Comparison of ENCODE assay signal across 8 mouse cellular contexts in genomic region chr5:91464876-91465508, GRCm38 (mm10). TPM values are rescaled to one million over a fixed set of nuclear protein-coding genes. Genes with fewer than 3 reads are reported as not detected.
DNase-seq lines count a peak whose midpoint lies in the region; ATAC-seq lines count a peak whose summit lies in the region.

No protein-coding gene starts in this region.

- no peak overlapping the region for H3K4me3 ChIP-seq in heart, embryonic 12.5 days
- H3K4me3 ChIP-seq in embryonic facial prominence, embryonic 10.5 days = no peak overlapping the region
- H3K4me3 ChIP-seq in hindbrain, embryonic 16.5 days (ENCODE audit: low read length) = no peak overlapping the region

- H3K36me3 ChIP-seq in heart, embryonic 12.5 days = no peaks in the 10 kb centered on the region
- no peaks in the 10 kb centered on the region for H3K36me3 ChIP-seq in embryonic facial prominence, embryonic 10.5 days (replicated peaks)
- H3K36me3 ChIP-seq in hindbrain, embryonic 16.5 days (ENCODE audit: control insufficient read depth, insufficient read depth, low read length) = no peaks in the 10 kb centered on the region

- H3K27me3 ChIP-seq in heart, embryonic 12.5 days (replicated peaks) = no peaks in the 10 kb centered on the region
- no peaks in the 10 kb centered on the region for H3K27me3 ChIP-seq in embryonic facial prominence, embryonic 10.5 days (replicated peaks; ENCODE audit: low read depth, poor library complexity, severe bottlenecking)
- no peaks in the 10 kb centered on the region for H3K27me3 ChIP-seq in hindbrain, embryonic 16.5 days (replicated peaks; ENCODE audit: control insufficient read depth, insufficient read depth, low read length)

- peak; percentile 37 for DNase-seq in heart, adult 11 months
- peak; percentile 48 for DNase-seq in MN1 (ENCODE audit: low spot score)
- peak; percentile 36 for DNase-seq in embryonic facial prominence, embryonic 10.5 days (ENCODE audit: low spot score)
- DNase-seq in left cerebral cortex, postnatal 25 days (ENCODE audit: low spot score in 2 of 2) = peak; percentile 52 to 76
- DNase-seq in neural tube, embryonic 10.5 days (ENCODE audit: extremely low spot score, low spot score) = peak; percentile 23
- DNase-seq in yolk sac, embryonic 10.5 days (ENCODE audit: low spot score) = peak; percentile 8

- H3K9me3 ChIP-seq in heart, embryonic 12.5 days (replicated peaks) = no peaks in the 10 kb centered on the region
- no peaks in the 10 kb centered on the region for H3K9me3 ChIP-seq in embryonic facial prominence, embryonic 10.5 days
- no peaks in the 10 kb centered on the region for H3K9me3 ChIP-seq in hindbrain, embryonic 16.5 days (ENCODE audit: control insufficient read depth, low read length)

- no peak for ATAC-seq in heart, embryonic 12.5 days (ENCODE audit: insufficient number of reproducible peaks, low FRiP score)
- ATAC-seq in hindbrain, embryonic 16.5 days = peak; percentile 90

- 33% methylated on average over 4 of the region's 4 CpGs for WGBS in heart, embryonic 12.5 days
- 44% methylated on average over 4 of the region's 4 CpGs for WGBS in embryonic facial prominence, embryonic 10.5 days
- 50% methylated on average over 4 of the region's 4 CpGs for WGBS in hindbrain, embryonic 16.5 days

- no peak overlapping the region for H3K27ac ChIP-seq in heart, embryonic 12.5 days (ENCODE audit: poor library complexity, severe bottlenecking)
- H3K27ac ChIP-seq in embryonic facial prominence, embryonic 10.5 days (replicated peaks) = no peak overlapping the region
- no peak overlapping the region for H3K27ac ChIP-seq in hindbrain, embryonic 16.5 days (ENCODE audit: low read depth, low read length)

- no peak overlapping the region for H3K9ac ChIP-seq in heart, embryonic 12.5 days
- no peak overlapping the region for H3K9ac ChIP-seq in hindbrain, embryonic 16.5 days (ENCODE audit: low read depth, low read length)

- H3K4me1 ChIP-seq in heart, embryonic 12.5 days (replicated peaks) = no peaks in the 10 kb centered on the region
- H3K4me1 ChIP-seq in embryonic facial prominence, embryonic 10.5 days = no peaks in the 10 kb centered on the region
- H3K4me1 ChIP-seq in hindbrain, embryonic 16.5 days (ENCODE audit: control insufficient read depth, insufficient read depth, low read depth, low read length) = no peaks in the 10 kb centered on the region

- intact Hi-C loops in left cerebral cortex, postnatal 25 days (cut with DNase I) = loop anchor here (1.0 to 5.0 kb wide), 2 partner anchors 396 to 487 kb away; no protein-coding TSS in a partner anchor

- no peak overlapping the region for H3K4me2 ChIP-seq in heart, embryonic 12.5 days
- no peak overlapping the region for H3K4me2 ChIP-seq in hindbrain, embryonic 16.5 days (ENCODE audit: low read length)

RNA-seq across cellular contexts. Expression of gene Parm1, which starts 52.4 kb away (rescaled TPM):
- polyA plus RNA-seq in heart, embryonic 12.5 days (2016; fragmentation: Nextera tagmentation; extraction: Ambion mirVana) = 30.5 and 30.6 TPM in 2 replicates
- 17.3 and 17.8 TPM in 2 replicates for polyA plus RNA-seq in embryonic facial prominence, embryonic 10.5 days (2016; fragmentation: Nextera tagmentation; extraction: Ambion mirVana)
- 6.8 and 8.5 TPM in 2 replicates for polyA plus RNA-seq in hindbrain, embryonic 16.5 days (2015; fragmentation: Nextera tagmentation; extraction: Ambion mirVana)
- 10 to 100 TPM; 36.3 to 41.1 TPM for total RNA-seq in left cerebral cortex, postnatal 25 days (2021)

Comparison
In these comparisons a context has a peak if more than half of its experiments do, and no peak if none do; other contexts are left out.
1. DNase-seq: peak in every context shown above with its lines; median percentile 64 in left cerebral cortex, postnatal 25 days; 48 in MN1; 37 in heart, adult 11 months; 36 in embryonic facial prominence, embryonic 10.5 days; 23 in neural tube, embryonic 10.5 days; 8 in yolk sac, embryonic 10.5 days.